Mouse (Mus musculus): ENCODE results near the gene Slfn9. TPM values are rescaled to one million over a fixed set of nuclear protein-coding genes. Genes with fewer than 3 reads are reported as not detected.
"Not testable (repeated sequence)": the region's sequence is repeated elsewhere in the genome, so short reads cannot be mapped to it uniquely, and the experiment has no call there.

Slfn9 gene
- polyA plus RNA-seq (2016; fragmentation: Nextera tagmentation; extraction: Ambion mirVana): 12.6 and 13.4 TPM in 2 replicates

GRCm38 (mm10) chr11:82991469-82992166 lies at the start of gene Slfn9:
Slfn9 (minus strand) TSS chr11:82991830.
- 10% methylated on average over 14 of the region's 14 CpGs for WGBS
- peak within 1 kb of the TSS; percentile 53 for H3K9ac ChIP-seq
- no peak within 1 kb of the TSS for H3K27ac ChIP-seq
- peaks cover 10% of the 10 kb centered on the region for H3K27me3 ChIP-seq
- ATAC-seq (ENCODE audit: low FRiP score): no peak
- no peaks in the 10 kb centered on the region for H3K36me3 ChIP-seq (replicated peaks)
- peak within 1 kb of the TSS; percentile 62 for H3K4me2 ChIP-seq
- H3K4me1 ChIP-seq: peaks cover 12% of the 10 kb centered on the region
- H3K9me3 ChIP-seq: no peaks in the 10 kb centered on the region
- peak within 1 kb of the TSS; percentile 37 for H3K4me3 ChIP-seq (replicated peaks)

- H3K4me1 ChIP-seq: no peaks in the 10 kb centered on the region
- H3K4me3 ChIP-seq (replicated peaks): no peak overlapping the region
- H3K9me3 ChIP-seq: no peaks in the 10 kb centered on the region
- no peak overlapping the region for H3K9ac ChIP-seq
- no peaks in the 10 kb centered on the region for H3K36me3 ChIP-seq (replicated peaks)
- H3K4me2 ChIP-seq: no peak overlapping the region
- 0 out of 2 replicates have a peak, but pooled peaks cover 14% of the 10 kb centered on the region for H3K27me3 ChIP-seq
- H3K27ac ChIP-seq: no peak overlapping the region
- no peak for ATAC-seq (ENCODE audit: low FRiP score)
Observed at GRCm38 (mm10) chr11:83041000-83041399, 49.4 kb upstream of the Slfn9 start.

- WGBS: 24% methylated on average over 1 of the region's 1 CpGs
- ATAC-seq (ENCODE audit: low FRiP score): no peak
- Histone ChIP-seq H3K27ac (no peak overlapping the region), H3K4me3 (replicated peaks) (no peak overlapping the region), H3K4me2 (no peak overlapping the region), H3K9me3 (no peaks in the 10 kb centered on the region), H3K36me3 (replicated peaks) (no peaks in the 10 kb centered on the region), H3K27me3 (0 out of 2 replicates have a peak, but pooled peaks cover 14% of the 10 kb centered on the region), H3K9ac (no peak overlapping the region), H3K4me1 (no peaks in the 10 kb centered on the region)
Observed at GRCm38 (mm10) chr11:83040325-83040724, 48.7 kb upstream of the Slfn9 start.

- no peaks in the 10 kb centered on the region for H3K9me3 ChIP-seq
- H3K4me1 ChIP-seq: no peaks in the 10 kb centered on the region
- H3K4me3 ChIP-seq (replicated peaks): no peak overlapping the region
- no peak overlapping the region for H3K9ac ChIP-seq
- H3K27ac ChIP-seq: no peak overlapping the region
- 0 out of 2 replicates have a peak overlapping the region, but pooled peaks have one; percentile 17 for H3K4me2 ChIP-seq
- 11% methylated on average over 19 of the region's 19 CpGs for WGBS
- ATAC-seq (ENCODE audit: low FRiP score): no peak
- 0 out of 2 replicates have a peak, but pooled peaks cover 14% of the 10 kb centered on the region for H3K27me3 ChIP-seq
- no peaks in the 10 kb centered on the region for H3K36me3 ChIP-seq (replicated peaks)
Observed at GRCm38 (mm10) chr11:83039796-83040195, 48.2 kb upstream of the Slfn9 start.

- no peaks in the 10 kb centered on the region for H3K36me3 ChIP-seq (replicated peaks)
- H3K4me3 ChIP-seq (replicated peaks): no peak overlapping the region
- no peaks in the 10 kb centered on the region for H3K4me1 ChIP-seq
- H3K27me3 ChIP-seq: 0 out of 2 replicates have a peak, but pooled peaks cover 14% of the 10 kb centered on the region
- H3K4me2 ChIP-seq: no peak overlapping the region
- 57% methylated on average over 1 of the region's 1 CpGs for WGBS
- ATAC-seq (ENCODE audit: low FRiP score): no peak
- H3K27ac ChIP-seq: no peak overlapping the region
- no peak overlapping the region for H3K9ac ChIP-seq
- H3K9me3 ChIP-seq: no peaks in the 10 kb centered on the region
Observed at GRCm38 (mm10) chr11:83039156-83039555, 47.5 kb upstream of the Slfn9 start.

- H3K9ac ChIP-seq; H3K4me1 ChIP-seq; ATAC-seq (ENCODE audit: low FRiP score); H3K36me3 ChIP-seq (replicated peaks); H3K4me2 ChIP-seq; H3K27ac ChIP-seq; H3K9me3 ChIP-seq; H3K4me3 ChIP-seq (replicated peaks): not testable (repeated sequence)
- WGBS: 83% methylated on average over 3 of the region's 3 CpGs
- 0 out of 2 replicates have a peak, but pooled peaks cover 14% of the 10 kb centered on the region for H3K27me3 ChIP-seq
Observed at GRCm38 (mm10) chr11:83038686-83039085, 47.1 kb upstream of the Slfn9 start.

GRCm38 (mm10) chr11:83020621-83021020 lies 29.0 kb upstream of the Slfn9 start, which contains the start of gene Slfn8:
Slfn8 (minus strand) TSS chr11:83020810.
- no peak for ATAC-seq (ENCODE audit: low FRiP score)
- Histone ChIP-seq H3K27me3 (no peaks in the 10 kb centered on the region), H3K4me3 (replicated peaks) (no peak within 1 kb of the TSS), H3K36me3 (replicated peaks) (no peaks in the 10 kb centered on the region), H3K9me3 (no peaks in the 10 kb centered on the region), H3K4me1 (no peaks in the 10 kb centered on the region), H3K4me2 (no peak within 1 kb of the TSS), H3K27ac (no peak within 1 kb of the TSS), H3K9ac (no peak within 1 kb of the TSS)
- 76% methylated on average over 5 of the region's 5 CpGs for WGBS

GRCm38 (mm10) chr11:83019561-83020519 lies 28.2 kb upstream of the Slfn9 start:
- H3K36me3 ChIP-seq (replicated peaks); H3K4me3 ChIP-seq (replicated peaks); H3K9me3 ChIP-seq; H3K27ac ChIP-seq; H3K4me2 ChIP-seq; H3K4me1 ChIP-seq; ATAC-seq (ENCODE audit: low FRiP score); H3K9ac ChIP-seq; H3K27me3 ChIP-seq: not testable (repeated sequence)
- WGBS: 83% methylated on average over 18 of the region's 18 CpGs

- Histone ChIP-seq H3K4me3 (replicated peaks) (no peak overlapping the region), H3K36me3 (replicated peaks) (no peaks in the 10 kb centered on the region), H3K9ac (no peak overlapping the region), H3K9me3 (no peaks in the 10 kb centered on the region), H3K4me2 (no peak overlapping the region), H3K27ac (no peak overlapping the region), H3K27me3 (no peaks in the 10 kb centered on the region), H3K4me1 (no peaks in the 10 kb centered on the region)
- ATAC-seq (ENCODE audit: low FRiP score): no peak
Observed at GRCm38 (mm10) chr11:83016093-83016492, 24.5 kb upstream of the Slfn9 start.

GRCm38 (mm10) chr11:83013356-83013755 lies 21.7 kb upstream of the Slfn9 start:
- no peak for ATAC-seq (ENCODE audit: low FRiP score)
- Histone ChIP-seq H3K4me2 (no peak overlapping the region), H3K36me3 (replicated peaks) (no peaks in the 10 kb centered on the region), H3K4me3 (replicated peaks) (no peak overlapping the region), H3K9ac (no peak overlapping the region), H3K4me1 (no peaks in the 10 kb centered on the region), H3K27me3 (no peaks in the 10 kb centered on the region), H3K27ac (no peak overlapping the region), H3K9me3 (no peaks in the 10 kb centered on the region)
- WGBS: 94% methylated on average over 1 of the region's 1 CpGs

GRCm38 (mm10) chr11:82990612-82991385 lies 831 bp downstream of the Slfn9 start:
- H3K27ac ChIP-seq; ATAC-seq (ENCODE audit: low FRiP score); H3K36me3 ChIP-seq (replicated peaks); H3K9me3 ChIP-seq: not testable (repeated sequence)
- Histone ChIP-seq H3K4me3 (replicated peaks) (peak overlapping the region; percentile 37), H3K4me2 (peak overlapping the region; percentile 62), H3K27me3 (peaks cover 10% of the 10 kb centered on the region), H3K4me1 (peaks cover 12% of the 10 kb centered on the region), H3K9ac (peak overlapping the region; percentile 53)
- WGBS: 7% methylated on average over 19 of the region's 19 CpGs

GRCm38 (mm10) chr11:82989357-82989756 lies 2.3 kb downstream of the Slfn9 start:
- H3K9me3 ChIP-seq: no peaks in the 10 kb centered on the region
- no peak overlapping the region for H3K9ac ChIP-seq
- 50% methylated on average over 12 of the region's 12 CpGs for WGBS
- H3K27ac ChIP-seq: no peak overlapping the region
- H3K27me3 ChIP-seq: peaks cover 10% of the 10 kb centered on the region
- no peak overlapping the region for H3K4me3 ChIP-seq (replicated peaks)
- H3K4me1 ChIP-seq: peaks cover 12% of the 10 kb centered on the region
- ATAC-seq (ENCODE audit: low FRiP score): no peak
- H3K4me2 ChIP-seq: peak overlapping the region; percentile 62
- H3K36me3 ChIP-seq (replicated peaks): peaks cover 10% of the 10 kb centered on the region; the same call in 1 of the 2 replicates

All from forebrain, embryonic 12.5 days (tissue).